Mouse (Mus musculus) C2C12 (cell line): Measurements from ENCODE around the gene Map7d1.

ENCODE experiments used
- CTCF ChIP-seq: IDR thresholded peaks from one replicate; pipeline ENCODE4 v1.5.1; 2011; ENCODE audit not compliant: control insufficient read depth, insufficient read depth, insufficient read length
- MAX ChIP-seq: IDR thresholded peaks from one replicate; pipeline ENCODE4 v1.6.1; 2011; ENCODE audit warnings: mild to moderate bottlenecking, control low read depth
- MYOD1 ChIP-seq: IDR thresholded peaks from one replicate; pipeline ENCODE4 v1.6.1; 2011; ENCODE audit warnings: low read depth; ENCODE audit not compliant: control insufficient read depth, insufficient read length

- TF ChIP-seq CTCF = no peak
- TF ChIP-seq MYOD1 = no peak
- TF ChIP-seq MAX = no peak
Measured at GRCm38 (mm10) chr4:126233676-126234308, 22.4 kb downstream of the Map7d1 start.
